Mouse (Mus musculus): ENCODE measurements at regions not wholly inside any gene's neighbourhood (a gene's known extent, or its start where the extent isn't known, plus 50 kb on each side); places are given as distances from the start of the nearest gene placed in this dataset.

- Histone ChIP-seq H3K27me3 (ENCODE audit: insufficient read depth, low read length) (no peaks in the 10 kb centered on the region), H3K4me1 (ENCODE audit: insufficient read depth, low read depth, low read length) (no peaks in the 10 kb centered on the region), H3K4me3 (ENCODE audit: low read depth, low read length) (no peak overlapping the region), H3K9me3 (replicated peaks) (peaks cover 38% of the 10 kb centered on the region), H3K36me3 (replicated peaks) (no peaks in the 10 kb centered on the region)
- DNase-seq (ENCODE audit: low spot score) (no peak), ATAC-seq (ENCODE audit: extremely low read depth, insufficient number of reproducible peaks, low FRiP score, poor library complexity, severe bottlenecking) (no peak)
- TF ChIP-seq POLR2AphosphoS5 (IDR thresholded peaks at IDR 0.05; ENCODE audit: insufficient replicate concordance, low read depth, low read length) (no peak), TAL1 (conservative IDR thresholded peaks at IDR 0.05; ENCODE audit: low read depth, low read length) (no peak), CTCF (IDR thresholded peaks at IDR 0.05; ENCODE audit: low read depth, low read length) (no peak)
These were observed 160.1 kb upstream of the Nlrp1b start for GRCm38 (mm10) chr11:71390616-71391015.

DNA sequence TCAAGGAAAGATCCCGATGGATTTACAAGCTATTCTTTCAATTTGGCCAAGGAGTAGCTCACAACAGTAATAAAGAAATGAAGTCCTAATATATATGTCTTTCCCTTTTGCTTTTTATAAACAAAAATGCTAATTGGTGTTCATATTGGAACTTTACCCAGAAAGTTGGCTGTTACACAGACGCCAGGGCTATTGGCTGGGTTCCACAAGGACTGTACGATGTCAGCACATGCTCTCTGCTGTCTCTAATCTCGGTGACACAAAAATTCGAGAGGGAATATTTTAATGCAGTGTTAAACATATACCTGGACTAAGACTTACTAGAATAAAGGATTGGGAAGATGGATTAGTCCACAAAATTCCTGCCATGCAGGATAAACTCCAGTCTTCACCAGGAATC is 162.9 kb upstream of the Nlrp1b start:
- Histone ChIP-seq H3K4me3 (ENCODE audit: low read depth, low read length) (no peak overlapping the region), H3K27me3 (ENCODE audit: insufficient read depth, low read length) (no peaks in the 10 kb centered on the region), H3K36me3 (replicated peaks) (no peaks in the 10 kb centered on the region), H3K9me3 (replicated peaks) (peaks cover 33% of the 10 kb centered on the region), H3K4me1 (ENCODE audit: insufficient read depth, low read depth, low read length) (no peaks in the 10 kb centered on the region)
- DNase-seq (ENCODE audit: low spot score), result no peak
- TF ChIP-seq GATA2 (IDR thresholded peaks at IDR 0.05; ENCODE audit: borderline replicate concordance, low read depth, low read length) (no peak), TAL1 (conservative IDR thresholded peaks at IDR 0.05; ENCODE audit: low read depth, low read length) (no peak)
- ATAC-seq (ENCODE audit: extremely low read depth, insufficient number of reproducible peaks, low FRiP score, poor library complexity, severe bottlenecking), result no peak

DNA sequence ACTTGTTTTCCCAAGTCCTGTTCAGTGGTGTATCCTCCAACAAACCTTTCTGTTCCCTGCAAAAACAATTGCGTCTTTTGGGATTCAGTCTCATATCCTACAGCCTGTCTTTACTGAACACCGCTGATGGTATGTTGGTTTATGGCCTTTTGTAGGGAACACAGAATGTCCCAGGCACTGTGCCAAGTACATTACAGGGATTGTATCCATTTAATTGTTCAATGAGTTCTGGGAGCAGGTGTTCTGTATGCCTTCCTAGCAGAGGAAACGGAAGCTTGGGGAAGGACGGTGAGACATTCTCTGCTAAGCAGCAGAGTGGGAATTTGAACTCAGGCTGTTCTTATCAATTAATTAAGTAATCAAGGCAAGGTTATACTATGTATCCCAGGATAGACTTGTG is 164.5 kb upstream of the Nlrp1b start:
- Histone ChIP-seq H3K4me1 (ENCODE audit: insufficient read depth, low read depth, low read length) (no peaks in the 10 kb centered on the region), H3K36me3 (replicated peaks) (no peaks in the 10 kb centered on the region), H3K27me3 (ENCODE audit: insufficient read depth, low read length) (no peaks in the 10 kb centered on the region), H3K9me3 (replicated peaks) (peaks cover 27% of the 10 kb centered on the region), H3K4me3 (ENCODE audit: low read depth, low read length) (no peak overlapping the region)
- DNase-seq (ENCODE audit: low spot score) (no peak), ATAC-seq (ENCODE audit: extremely low read depth, insufficient number of reproducible peaks, low FRiP score, poor library complexity, severe bottlenecking) (no peak)
- TF ChIP-seq GATA1 (IDR thresholded peaks at IDR 0.05; ENCODE audit: borderline replicate concordance, low read length) (no peak), TAL1 (conservative IDR thresholded peaks at IDR 0.05; ENCODE audit: low read depth, low read length) (no peak), POLR2AphosphoS5 (IDR thresholded peaks at IDR 0.05; ENCODE audit: insufficient replicate concordance, low read depth, low read length) (no peak), GATA2 (IDR thresholded peaks at IDR 0.05; ENCODE audit: borderline replicate concordance, low read depth, low read length) (no peak), CTCF (IDR thresholded peaks at IDR 0.05; ENCODE audit: low read depth, low read length) (no peak)

GRCm38 (mm10) chr11:71395631-71396030 is 165.1 kb upstream of the Nlrp1b start:
- H3K27me3 ChIP-seq (ENCODE audit: insufficient read depth, low read length), result no peaks in the 10 kb centered on the region
- no peak for DNase-seq (ENCODE audit: low spot score)
- TF ChIP-seq GATA1 (IDR thresholded peaks at IDR 0.05; ENCODE audit: borderline replicate concordance, low read length) (no peak), TAL1 (conservative IDR thresholded peaks at IDR 0.05; ENCODE audit: low read depth, low read length) (no peak), POLR2AphosphoS5 (IDR thresholded peaks at IDR 0.05; ENCODE audit: insufficient replicate concordance, low read depth, low read length) (no peak), GATA2 (IDR thresholded peaks at IDR 0.05; ENCODE audit: borderline replicate concordance, low read depth, low read length) (no peak), CTCF (IDR thresholded peaks at IDR 0.05; ENCODE audit: low read depth, low read length) (no peak)
- H3K4me3 ChIP-seq (ENCODE audit: low read depth, low read length), result no peak overlapping the region
- ATAC-seq (ENCODE audit: extremely low read depth, insufficient number of reproducible peaks, low FRiP score, poor library complexity, severe bottlenecking), result no peak
- no peaks in the 10 kb centered on the region for H3K4me1 ChIP-seq (ENCODE audit: insufficient read depth, low read depth, low read length)
- H3K36me3 ChIP-seq (replicated peaks), result no peaks in the 10 kb centered on the region
- H3K9me3 ChIP-seq (replicated peaks), result peaks cover 25% of the 10 kb centered on the region

DNA sequence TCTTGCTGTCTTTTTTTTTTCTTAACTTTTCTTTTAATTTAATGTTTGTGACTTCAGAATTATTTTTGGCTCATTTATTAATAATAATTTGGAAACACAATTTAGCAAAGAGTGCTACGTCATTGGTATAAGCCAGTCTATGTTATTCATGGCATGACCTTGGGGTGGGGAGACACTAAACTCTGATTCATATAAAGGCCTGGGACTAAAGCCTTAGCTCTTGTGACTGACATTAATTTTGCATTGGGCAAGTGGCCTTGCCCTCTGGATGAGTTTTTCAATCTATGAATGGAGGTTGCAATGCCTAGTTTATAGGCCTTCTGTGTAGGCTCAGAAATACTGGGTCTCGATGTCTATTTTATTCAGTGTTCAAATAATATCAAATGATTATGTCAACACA is 169.8 kb upstream of the Nlrp1b start:
- no peaks in the 10 kb centered on the region for H3K4me1 ChIP-seq (ENCODE audit: insufficient read depth, low read depth, low read length)
- peaks cover 31% of the 10 kb centered on the region for H3K9me3 ChIP-seq (replicated peaks)
- H3K36me3 ChIP-seq (replicated peaks), result no peaks in the 10 kb centered on the region
- TF ChIP-seq TAL1 (conservative IDR thresholded peaks at IDR 0.05; ENCODE audit: low read depth, low read length) (no peak), POLR2AphosphoS5 (IDR thresholded peaks at IDR 0.05; ENCODE audit: insufficient replicate concordance, low read depth, low read length) (no peak), GATA2 (IDR thresholded peaks at IDR 0.05; ENCODE audit: borderline replicate concordance, low read depth, low read length) (no peak), GATA1 (IDR thresholded peaks at IDR 0.05; ENCODE audit: borderline replicate concordance, low read length) (no peak), CTCF (IDR thresholded peaks at IDR 0.05; ENCODE audit: low read depth, low read length) (no peak)
- H3K27me3 ChIP-seq (ENCODE audit: insufficient read depth, low read length), result no peaks in the 10 kb centered on the region
- no peak overlapping the region for H3K4me3 ChIP-seq (ENCODE audit: low read depth, low read length)
- ATAC-seq (ENCODE audit: extremely low read depth, insufficient number of reproducible peaks, low FRiP score, poor library complexity, severe bottlenecking) (no peak), DNase-seq (ENCODE audit: low spot score) (no peak)

- no peak for DNase-seq (ENCODE audit: low spot score)
These were observed 171.1 kb upstream of the Nlrp1b start for GRCm38 (mm10) chr11:71401411-71402276.

More at GRCm38 (mm10) chr11:71401411-71402276, 171.1 kb upstream of the Nlrp1b start:
- no peaks in the 10 kb centered on the region for H3K36me3 ChIP-seq (replicated peaks)
- no peaks in the 10 kb centered on the region for H3K4me1 ChIP-seq (ENCODE audit: insufficient read depth, low read depth, low read length)
- TF ChIP-seq CTCF (IDR thresholded peaks at IDR 0.05; ENCODE audit: low read depth, low read length) (no peak), TAL1 (conservative IDR thresholded peaks at IDR 0.05; ENCODE audit: low read depth, low read length) (no peak), GATA2 (IDR thresholded peaks at IDR 0.05; ENCODE audit: borderline replicate concordance, low read depth, low read length) (no peak), POLR2AphosphoS5 (IDR thresholded peaks at IDR 0.05; ENCODE audit: insufficient replicate concordance, low read depth, low read length) (no peak), GATA1 (IDR thresholded peaks at IDR 0.05; ENCODE audit: borderline replicate concordance, low read length) (no peak)
- no peaks in the 10 kb centered on the region for H3K27me3 ChIP-seq (ENCODE audit: insufficient read depth, low read length)
- peaks cover 33% of the 10 kb centered on the region for H3K9me3 ChIP-seq (replicated peaks)
- ATAC-seq (ENCODE audit: extremely low read depth, insufficient number of reproducible peaks, low FRiP score, poor library complexity, severe bottlenecking), result no peak
- H3K4me3 ChIP-seq (ENCODE audit: low read depth, low read length), result no peak overlapping the region
